Mouse (Mus musculus): ENCODE measurements at regions not wholly inside any gene's neighbourhood (a gene's known extent, or its start where the extent isn't known, plus 50 kb on each side); places are given as distances from the start of the nearest gene placed in this dataset.

GRCm38 (mm10) chr16:50095858-50096551, 295.7 kb downstream of the Cd47 start:
- no peak overlapping the region for H3K4me2 ChIP-seq
- no peaks in the 10 kb centered on the region for H3K9me3 ChIP-seq (replicated peaks)
- H3K4me3 ChIP-seq (replicated peaks), result no peak overlapping the region
- H3K4me1 ChIP-seq, result no peaks in the 10 kb centered on the region
- H3K9ac ChIP-seq (replicated peaks), result no peak overlapping the region
- no peak overlapping the region for H3K27ac ChIP-seq (replicated peaks)
- H3K36me3 ChIP-seq, result no peaks in the 10 kb centered on the region
- no peak for ATAC-seq (ENCODE audit: low FRiP score)
- H3K27me3 ChIP-seq (replicated peaks), result no peaks in the 10 kb centered on the region
- 79% methylated on average over 6 of the region's 6 CpGs for WGBS

DNA sequence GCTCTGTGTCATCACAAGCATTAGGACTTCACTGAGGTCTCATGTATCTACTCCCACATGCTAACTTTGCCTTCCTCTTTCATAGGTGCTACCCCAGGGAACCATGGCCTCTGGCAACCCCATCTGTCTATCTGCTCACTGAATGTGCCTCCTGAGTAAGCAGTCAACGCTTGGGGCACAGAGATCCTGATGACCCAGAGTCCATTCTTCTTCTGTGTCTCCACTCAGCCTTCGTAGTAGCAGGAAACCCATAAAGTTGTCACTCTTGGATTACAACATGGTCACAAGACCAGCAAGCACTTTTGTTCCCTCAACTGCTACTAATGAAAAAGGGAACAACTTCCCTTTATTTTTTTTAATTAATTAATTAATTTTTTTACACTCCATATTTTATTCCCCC, 296.2 kb downstream of the Cd47 start:
- Histone ChIP-seq H3K4me1 (no peaks in the 10 kb centered on the region), H3K27ac (replicated peaks) (no peak overlapping the region), H3K9ac (replicated peaks) (no peak overlapping the region), H3K4me2 (no peak overlapping the region), H3K27me3 (replicated peaks) (no peaks in the 10 kb centered on the region), H3K9me3 (replicated peaks) (no peaks in the 10 kb centered on the region), H3K4me3 (replicated peaks) (no peak overlapping the region), H3K36me3 (no peaks in the 10 kb centered on the region)
- 65% methylated on average over 2 of the region's 2 CpGs for WGBS
- no peak for ATAC-seq (ENCODE audit: low FRiP score)

GRCm38 (mm10) chr16:50103340-50103739, 303.0 kb downstream of the Cd47 start:
- WGBS, result 83% methylated on average over 7 of the region's 7 CpGs

GRCm38 (mm10) chr16:50118150-50118549, 314.0 kb downstream of the Bbx start:
- 93% methylated on average over 7 of the region's 7 CpGs for WGBS
- no peaks in the 10 kb centered on the region for H3K27me3 ChIP-seq (replicated peaks)
- no peaks in the 10 kb centered on the region for H3K36me3 ChIP-seq
- no peaks in the 10 kb centered on the region for H3K4me1 ChIP-seq
- H3K4me3 ChIP-seq (replicated peaks), result no peak overlapping the region
- no peak for ATAC-seq (ENCODE audit: low FRiP score)
- H3K4me2 ChIP-seq, result no peak overlapping the region
- H3K9me3 ChIP-seq (replicated peaks), result no peaks in the 10 kb centered on the region
- H3K27ac ChIP-seq (replicated peaks), result no peak overlapping the region
- H3K9ac ChIP-seq (replicated peaks), result no peak overlapping the region

More at GRCm38 (mm10) chr16:50103340-50103739, 303.0 kb downstream of the Cd47 start:
- H3K9me3 ChIP-seq (replicated peaks), result no peaks in the 10 kb centered on the region
- no peaks in the 10 kb centered on the region for H3K36me3 ChIP-seq
- no peak overlapping the region for H3K9ac ChIP-seq (replicated peaks)
- no peak for ATAC-seq (ENCODE audit: low FRiP score)
- no peaks in the 10 kb centered on the region for H3K4me1 ChIP-seq
- H3K27me3 ChIP-seq (replicated peaks), result no peaks in the 10 kb centered on the region
- H3K27ac ChIP-seq (replicated peaks), result no peak overlapping the region
- no peak overlapping the region for H3K4me2 ChIP-seq
- no peak overlapping the region for H3K4me3 ChIP-seq (replicated peaks)

GRCm38 (mm10) chr16:50122460-50122859, 309.7 kb downstream of the Bbx start:
- Histone ChIP-seq H3K27ac (replicated peaks) (no peak overlapping the region), H3K4me3 (replicated peaks) (no peak overlapping the region), H3K9me3 (replicated peaks) (no peaks in the 10 kb centered on the region), H3K36me3 (no peaks in the 10 kb centered on the region), H3K27me3 (replicated peaks) (no peaks in the 10 kb centered on the region), H3K9ac (replicated peaks) (no peak overlapping the region), H3K4me2 (no peak overlapping the region), H3K4me1 (no peaks in the 10 kb centered on the region)
- WGBS, result 58% methylated on average over 2 of the region's 2 CpGs
- ATAC-seq (ENCODE audit: low FRiP score), result no peak

DNA sequence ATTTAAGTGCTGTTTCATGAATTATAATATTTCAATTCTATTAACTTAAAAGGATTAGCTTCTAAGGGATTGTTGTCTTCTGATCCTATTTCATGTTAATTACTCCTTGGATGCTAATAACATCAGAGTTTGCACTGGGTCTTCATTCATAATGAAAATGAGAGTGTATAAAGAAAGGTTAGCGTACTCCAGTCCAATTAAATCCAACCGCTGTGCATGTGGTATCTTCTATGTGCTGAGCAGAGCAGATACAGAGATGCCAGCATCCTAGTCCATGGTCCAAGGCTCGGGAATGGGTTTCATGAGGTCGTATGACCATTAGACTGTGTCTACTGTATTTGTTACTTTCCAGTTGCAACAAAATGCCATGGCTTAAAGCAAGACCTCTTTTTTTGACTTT, 307.5 kb downstream of the Bbx start:
- Histone ChIP-seq H3K4me2 (no peak overlapping the region), H3K36me3 (no peaks in the 10 kb centered on the region), H3K4me3 (replicated peaks) (no peak overlapping the region), H3K9ac (replicated peaks) (no peak overlapping the region), H3K27me3 (replicated peaks) (no peaks in the 10 kb centered on the region), H3K27ac (replicated peaks) (no peak overlapping the region), H3K9me3 (replicated peaks) (no peaks in the 10 kb centered on the region), H3K4me1 (no peaks in the 10 kb centered on the region)
- WGBS, result 80% methylated on average over 4 of the region's 4 CpGs
- no peak for ATAC-seq (ENCODE audit: low FRiP score)

DNA sequence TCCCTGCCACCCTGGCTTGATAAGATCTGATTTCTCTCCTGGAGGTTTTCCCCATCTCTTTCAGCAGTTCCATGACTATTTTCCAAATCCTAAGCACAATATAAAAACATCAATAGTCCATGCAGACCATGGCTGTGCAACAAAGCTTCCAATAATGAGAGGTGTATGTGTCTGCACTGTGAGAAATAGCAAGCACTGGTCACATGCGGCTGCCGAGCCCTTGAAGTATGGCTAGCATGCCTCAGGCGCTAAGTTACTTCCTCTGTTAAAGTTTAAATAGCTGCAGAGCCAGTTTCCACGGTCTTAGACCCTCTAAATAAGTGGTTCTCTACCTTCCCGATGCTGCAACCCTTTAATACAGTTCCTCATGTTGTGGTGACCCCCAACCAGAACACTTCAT, 306.6 kb downstream of the Bbx start:
- Histone ChIP-seq H3K27me3 (replicated peaks) (no peaks in the 10 kb centered on the region), H3K27ac (replicated peaks) (no peak overlapping the region), H3K9ac (replicated peaks) (no peak overlapping the region), H3K4me3 (replicated peaks) (no peak overlapping the region), H3K9me3 (replicated peaks) (no peaks in the 10 kb centered on the region), H3K4me1 (no peaks in the 10 kb centered on the region), H3K36me3 (no peaks in the 10 kb centered on the region), H3K4me2 (no peak overlapping the region)
- no peak for ATAC-seq (ENCODE audit: low FRiP score)
- WGBS, result 82% methylated on average over 5 of the region's 5 CpGs

DNA sequence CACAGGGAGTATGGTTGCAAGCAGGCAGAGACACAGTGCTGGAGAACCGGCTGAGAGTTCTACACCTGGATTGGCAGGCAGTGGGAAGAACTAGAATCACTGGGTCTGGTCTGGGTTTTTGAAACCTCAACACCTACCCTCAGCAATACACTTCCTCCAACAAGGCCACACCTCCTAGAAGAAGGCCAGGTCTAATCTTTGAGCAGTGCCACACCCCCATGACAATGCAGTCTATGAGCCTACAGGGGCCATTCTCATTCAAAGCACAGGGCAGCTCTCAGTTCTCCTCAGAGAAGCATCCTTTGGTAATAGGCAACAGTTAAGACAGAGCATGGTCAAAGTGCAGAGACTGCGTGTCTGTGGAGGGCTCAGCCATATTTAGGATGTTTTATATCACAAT, 300.8 kb downstream of the Bbx start:
- H3K4me3 ChIP-seq (replicated peaks), result no peak overlapping the region
- no peaks in the 10 kb centered on the region for H3K4me1 ChIP-seq
- H3K27me3 ChIP-seq (replicated peaks), result no peaks in the 10 kb centered on the region
- WGBS, result 99% methylated on average over 2 of the region's 2 CpGs
- H3K9ac ChIP-seq (replicated peaks), result no peak overlapping the region
- no peak overlapping the region for H3K27ac ChIP-seq (replicated peaks)
- no peak for ATAC-seq (ENCODE audit: low FRiP score)
- no peak overlapping the region for H3K4me2 ChIP-seq
- H3K36me3 ChIP-seq, result no peaks in the 10 kb centered on the region
- 0 out of 2 replicates have a peak, but pooled peaks cover 8% of the 10 kb centered on the region for H3K9me3 ChIP-seq (replicated peaks)
